Mouse (Mus musculus) midbrain, embryonic 12.5 days (tissue): ENCODE data around the gene Zfp3. TPM values are rescaled to one million over a fixed set of nuclear protein-coding genes. Genes with fewer than 3 reads are reported as not detected.

Source experiments
- ATAC-seq: fragments of 200-750 bp; cut with Nextera tagmentation; 2 replicates; pipeline ENCODE4 v1.8.0; 2017; ENCODE audit warnings: low read depth, moderate TSS enrichment, moderate library complexity; ENCODE audit not compliant: low FRiP score
- H3K27ac ChIP-seq: fragments of 300-500 bp; sonication (generic); replicated peaks from 2 replicates; pipeline ENCODE4 v1.5.1; 2016; ENCODE audit warnings: mild to moderate bottlenecking
- H3K27me3 ChIP-seq: fragments of 300-500 bp; sonication (generic); 2 replicates; pipeline ENCODE4 v1.6.1; 2016; ENCODE audit warnings: mild to moderate bottlenecking
- H3K36me3 ChIP-seq: fragments of 300-500 bp; sonication (generic); 2 replicates; pipeline ENCODE4 v1.6.1; 2016
- H3K4me1 ChIP-seq: fragments of 300-500 bp; sonication (generic); 2 replicates; pipeline ENCODE4 v1.6.1; 2016
- H3K4me2 ChIP-seq: fragments of 300-500 bp; sonication (generic); replicated peaks from 2 replicates; pipeline ENCODE4 v1.6.1; 2016; ENCODE audit warnings: mild to moderate bottlenecking, moderate library complexity
- H3K4me3 ChIP-seq: fragments of 300-500 bp; sonication (generic); 2 replicates; pipeline ENCODE4 v1.5.1; 2016; ENCODE audit warnings: mild to moderate bottlenecking
- H3K9ac ChIP-seq: fragments of 300-500 bp; sonication (generic); replicated peaks from 2 replicates; pipeline ENCODE4 v1.6.1; 2016; ENCODE audit warnings: mild to moderate bottlenecking, moderate library complexity
- H3K9me3 ChIP-seq: fragments of 300-500 bp; sonication (generic); 2 replicates; pipeline ENCODE4 v1.6.1; 2016; ENCODE audit warnings: mild to moderate bottlenecking
- WGBS: fragments of 180-500 bp; shearing (Covaris S2); methylation state at CpG from one replicate; pipeline ENCODE4 v1.1.7; 2016; 5-methylcytosine and 5-hydroxymethylcytosine counted together
- polyA plus RNA-seq: library from polyadenylated mRNA; unstranded; fragments of >200 nt; fragmentation: Nextera tagmentation; extraction: Ambion mirVana; gene quantifications from 2 replicates; pipeline ENCODE4 v1.2.1, GENCODE M21; 2016

The Zfp3 gene
- polyA plus RNA-seq, 1 experiment from 2014 or later, result 11.7 TPM

DNA sequence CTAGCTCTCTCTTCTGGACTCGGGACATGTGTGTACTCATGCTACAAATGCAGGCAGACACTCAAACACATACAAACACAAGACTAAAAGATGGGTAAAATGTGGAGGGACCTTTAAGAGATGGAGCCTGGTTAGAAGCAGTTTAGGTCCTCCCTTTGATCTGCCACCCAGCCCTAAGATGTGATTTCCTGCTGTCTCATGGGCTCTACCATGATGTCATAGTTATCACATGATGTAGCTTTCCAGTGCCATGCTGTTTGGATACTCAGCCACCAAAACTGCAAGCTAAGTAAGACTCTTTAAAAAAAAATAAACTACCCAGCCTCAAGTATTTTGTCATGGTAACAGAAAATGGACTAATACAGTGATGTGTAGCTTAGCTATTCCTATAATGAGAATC lies 28.4 kb downstream of the Zfp3 start:
- no peak overlapping the region for H3K4me3 ChIP-seq
- H3K4me1 ChIP-seq, result no peaks in the 10 kb centered on the region
- no peak overlapping the region for H3K27ac ChIP-seq
- no peak overlapping the region for H3K9ac ChIP-seq
- H3K4me2 ChIP-seq, result no peak overlapping the region
- H3K27me3 ChIP-seq, result no peaks in the 10 kb centered on the region
- no peaks in the 10 kb centered on the region for H3K9me3 ChIP-seq
- WGBS, result 96% methylated on average over 1 of the region's 1 CpGs
- ATAC-seq, result no peak
- H3K36me3 ChIP-seq, result no peaks in the 10 kb centered on the region

DNA sequence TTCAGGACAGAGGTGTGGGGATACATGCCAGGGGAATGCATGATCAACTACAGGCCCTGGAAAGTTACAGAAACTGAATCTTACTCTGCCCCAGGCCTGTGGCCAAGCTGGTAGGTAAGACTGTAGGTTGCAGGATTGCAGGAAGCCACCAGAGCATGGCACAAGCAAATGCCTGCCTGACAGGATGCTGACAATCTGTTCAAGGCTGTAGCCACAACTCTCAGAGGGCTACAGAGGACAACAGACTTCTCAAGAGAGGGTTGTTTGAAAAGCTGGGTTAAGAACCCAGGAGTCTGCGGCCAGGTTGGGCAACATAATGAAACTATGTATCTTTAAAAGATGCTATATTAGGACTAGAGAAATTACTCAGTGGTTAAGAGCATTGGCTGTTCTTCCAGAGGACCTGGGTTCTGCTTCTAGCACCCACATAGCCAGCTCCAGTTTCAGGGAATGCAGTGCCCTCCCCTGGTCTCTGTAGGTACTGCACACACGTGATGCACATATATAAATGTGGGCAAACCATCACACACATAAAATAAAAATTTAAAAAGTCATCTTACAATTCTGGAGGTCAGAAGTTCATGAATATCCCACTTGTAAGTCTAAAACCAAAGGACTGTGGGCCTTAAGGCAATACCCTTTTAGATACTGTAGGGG lies 38.3 kb downstream of the Zfp3 start:
- Histone ChIP-seq H3K4me2 (no peak overlapping the region), H3K4me1 (no peaks in the 10 kb centered on the region), H3K4me3 (no peak overlapping the region), H3K9ac (no peak overlapping the region), H3K9me3 (no peaks in the 10 kb centered on the region), H3K27ac (no peak overlapping the region), H3K27me3 (no peaks in the 10 kb centered on the region), H3K36me3 (no peaks in the 10 kb centered on the region)
- ATAC-seq, result no peak
- 91% methylated on average over 2 of the region's 2 CpGs for WGBS

DNA sequence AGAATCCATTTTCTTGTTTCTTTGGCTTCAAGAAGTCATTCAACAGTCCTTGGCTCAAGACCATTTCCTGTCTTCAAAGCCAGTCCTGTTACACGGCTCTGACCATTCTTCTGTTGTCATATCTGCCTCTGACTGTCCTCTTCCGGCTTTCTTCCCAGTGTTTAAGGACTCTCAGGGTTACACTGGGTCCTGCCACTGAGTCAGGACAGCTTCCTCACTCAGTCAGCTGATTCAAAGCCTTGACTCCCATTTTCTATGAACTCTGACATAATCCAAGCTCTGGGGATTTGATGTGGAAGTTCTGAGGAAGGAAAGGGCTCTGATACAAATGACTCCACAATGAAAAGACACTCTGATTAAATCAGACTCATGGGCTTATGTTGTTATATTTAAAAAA lies 38.9 kb downstream of the Zfp3 start:
- Histone ChIP-seq H3K36me3 (no peaks in the 10 kb centered on the region), H3K4me3 (no peak overlapping the region), H3K4me1 (no peaks in the 10 kb centered on the region), H3K9ac (no peak overlapping the region), H3K27me3 (no peaks in the 10 kb centered on the region), H3K4me2 (no peak overlapping the region), H3K27ac (no peak overlapping the region), H3K9me3 (no peaks in the 10 kb centered on the region)
- ATAC-seq, result no peak
- 87% methylated on average over 2 of the region's 2 CpGs for WGBS

DNA sequence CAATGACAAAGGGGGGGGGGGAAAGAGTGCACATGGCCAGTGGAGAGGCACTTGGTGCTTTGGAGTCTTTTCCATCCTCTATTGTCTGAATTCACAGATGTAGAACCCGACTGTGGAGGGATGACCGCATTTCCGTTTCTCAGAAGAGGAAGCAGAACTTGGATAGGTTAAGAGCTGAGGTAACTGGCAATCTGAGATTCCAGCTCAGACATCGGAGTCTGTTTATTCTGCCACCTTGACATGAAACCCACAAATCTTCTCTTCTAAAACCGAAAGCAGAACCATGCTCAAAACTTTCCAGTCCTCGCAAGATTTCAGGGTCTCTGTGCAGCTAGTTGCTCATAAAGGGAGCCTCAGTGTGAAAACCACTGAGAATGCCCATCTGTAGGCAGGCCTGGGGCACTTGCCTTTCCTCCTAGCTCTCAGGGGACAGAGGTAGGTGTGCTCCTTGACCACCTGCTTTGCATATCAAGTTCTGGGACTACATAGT lies 39.7 kb downstream of the Zfp3 start:
- Histone ChIP-seq H3K27me3 (no peaks in the 10 kb centered on the region), H3K4me3 (no peak overlapping the region), H3K4me2 (no peak overlapping the region), H3K36me3 (no peaks in the 10 kb centered on the region), H3K27ac (no peak overlapping the region), H3K9ac (no peak overlapping the region), H3K4me1 (no peaks in the 10 kb centered on the region), H3K9me3 (no peaks in the 10 kb centered on the region)
- WGBS, result 85% methylated on average over 6 of the region's 6 CpGs
- ATAC-seq, result no peak

DNA sequence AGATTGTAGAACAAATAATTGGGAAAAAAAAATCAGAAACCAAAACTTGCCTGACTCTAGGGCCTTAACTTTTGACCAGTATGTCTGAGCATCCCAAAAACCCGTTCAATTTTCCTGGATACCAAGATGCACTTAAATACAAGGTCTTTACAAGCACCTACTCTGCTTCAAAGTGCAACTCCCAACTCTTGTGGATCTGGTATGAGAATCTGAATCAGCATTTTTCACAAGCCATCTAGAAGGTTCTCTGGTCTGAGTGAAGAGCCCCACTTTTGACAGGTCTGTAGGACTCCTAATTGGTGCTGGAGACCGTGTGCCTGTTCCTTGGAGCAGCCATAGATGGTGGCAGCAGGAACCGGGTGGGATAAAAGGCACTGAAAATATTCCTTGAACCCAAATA lies 40.4 kb downstream of the Zfp3 start:
- Histone ChIP-seq H3K27me3 (no peaks in the 10 kb centered on the region), H3K9me3 (no peaks in the 10 kb centered on the region), H3K36me3 (no peaks in the 10 kb centered on the region), H3K4me1 (no peaks in the 10 kb centered on the region), H3K4me2 (no peak overlapping the region), H3K4me3 (no peak overlapping the region), H3K9ac (no peak overlapping the region), H3K27ac (no peak overlapping the region)
- no peak for ATAC-seq
- 88% methylated on average over 3 of the region's 3 CpGs for WGBS

DNA sequence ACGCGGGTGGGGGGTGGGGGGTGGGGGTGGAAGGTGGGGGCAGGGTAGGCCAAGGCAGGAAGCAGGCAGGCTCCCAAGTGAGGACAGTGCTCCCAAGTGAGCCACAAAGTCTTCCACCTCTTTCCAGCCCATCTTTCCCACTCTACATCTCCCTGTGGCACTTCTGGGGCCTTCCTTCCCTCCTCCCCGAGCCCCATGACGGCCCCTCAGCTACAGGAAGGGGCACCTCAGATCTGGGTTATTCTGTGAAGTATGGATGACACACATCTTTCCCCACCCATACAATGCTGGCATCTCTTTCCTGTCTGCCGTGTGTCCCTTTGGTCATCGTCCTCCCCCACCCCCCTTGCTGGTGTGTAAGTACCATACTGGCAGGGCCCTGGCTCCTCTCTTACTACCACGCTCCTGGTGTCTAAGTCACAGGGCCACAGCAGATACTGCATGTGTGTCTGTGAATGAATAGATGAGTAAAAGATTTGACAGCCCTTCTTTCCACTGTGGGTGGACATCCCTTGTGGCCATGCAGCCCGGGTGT lies 41.7 kb downstream of the Zfp3 start:
- no peak overlapping the region for H3K27ac ChIP-seq
- H3K9ac ChIP-seq, result no peak overlapping the region
- H3K4me3 ChIP-seq, result no peak overlapping the region
- 81% methylated on average over 7 of the region's 8 CpGs for WGBS
- H3K9me3 ChIP-seq, result no peaks in the 10 kb centered on the region
- H3K36me3 ChIP-seq, result no peaks in the 10 kb centered on the region
- ATAC-seq, result no peak
- no peak overlapping the region for H3K4me2 ChIP-seq
- H3K4me1 ChIP-seq, result no peaks in the 10 kb centered on the region
- no peaks in the 10 kb centered on the region for H3K27me3 ChIP-seq

DNA sequence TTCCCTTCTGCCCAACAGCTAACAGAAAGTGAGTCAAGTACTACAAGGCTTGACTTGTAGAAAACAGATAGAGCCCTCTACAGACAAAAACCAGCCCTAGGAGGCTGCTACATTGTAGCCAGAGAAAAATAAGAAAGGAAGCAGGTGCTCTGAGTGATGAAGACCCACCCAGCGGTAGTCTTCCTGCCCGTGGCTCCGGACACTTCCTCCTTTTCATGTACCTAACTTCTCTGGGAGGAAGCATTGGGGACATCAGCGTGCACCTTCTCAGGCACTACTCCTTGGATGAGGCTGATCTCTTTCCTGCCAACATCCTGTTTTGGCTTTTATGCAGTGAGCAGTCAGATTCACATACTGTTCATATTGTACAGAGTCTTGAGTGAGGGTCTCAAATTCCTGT lies 42.7 kb downstream of the Zfp3 start:
- no peak for ATAC-seq

DNA sequence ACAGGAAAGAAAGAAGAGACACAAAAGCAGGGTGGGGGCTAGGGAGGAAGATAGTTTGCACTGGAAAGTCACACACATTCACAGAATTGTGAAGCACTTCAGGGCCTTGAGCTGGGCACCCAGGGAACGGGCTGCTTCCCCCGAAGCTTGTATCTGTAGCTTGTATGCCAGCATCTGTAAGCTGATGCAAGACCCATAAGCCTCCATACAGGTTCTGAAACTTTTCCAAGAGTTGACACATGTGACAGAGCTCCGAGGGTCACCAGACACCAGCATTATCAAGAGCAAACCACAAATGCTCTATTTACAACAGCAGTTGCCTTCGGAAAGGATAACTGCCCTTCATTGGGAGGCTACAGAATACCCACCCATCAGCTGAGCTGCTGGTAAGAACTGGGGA lies 43.6 kb downstream of the Zfp3 start:
- H3K4me3 ChIP-seq, result no peak overlapping the region
- 86% methylated on average over 4 of the region's 4 CpGs for WGBS
- no peak for ATAC-seq

More for the DNA sequence above, 42.7 kb downstream of the Zfp3 start:
- Histone ChIP-seq H3K9ac (no peak overlapping the region), H3K27ac (no peak overlapping the region), H3K36me3 (no peaks in the 10 kb centered on the region), H3K4me2 (no peak overlapping the region), H3K9me3 (no peaks in the 10 kb centered on the region), H3K4me1 (no peaks in the 10 kb centered on the region), H3K4me3 (no peak overlapping the region), H3K27me3 (no peaks in the 10 kb centered on the region)
- WGBS, result 94% methylated on average over 4 of the region's 4 CpGs

DNA sequence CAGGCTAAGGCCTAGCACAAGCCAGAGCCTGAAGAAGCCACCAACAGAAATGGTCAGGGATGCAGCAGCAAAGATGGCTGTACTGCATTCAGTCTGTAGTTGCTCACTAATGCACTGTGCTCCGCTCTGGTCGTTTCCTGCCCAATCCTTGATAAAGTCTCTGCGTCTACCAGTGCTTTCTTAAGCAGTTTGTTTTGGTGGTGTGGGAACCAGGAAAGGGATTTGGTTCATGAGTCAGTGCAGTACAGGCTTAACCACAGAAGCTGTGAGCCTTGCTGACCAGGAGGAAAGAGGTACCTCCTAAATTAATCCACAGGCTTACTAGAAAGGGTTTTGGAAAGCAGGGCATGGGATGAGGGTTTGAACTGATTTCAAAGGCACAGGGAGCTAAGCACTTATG lies 44.1 kb downstream of the Zfp3 start:
- ATAC-seq, result no peak
- no peak overlapping the region for H3K27ac ChIP-seq
- no peak overlapping the region for H3K9ac ChIP-seq
- no peaks in the 10 kb centered on the region for H3K36me3 ChIP-seq
- 79% methylated on average over 3 of the region's 3 CpGs for WGBS
- H3K4me1 ChIP-seq, result no peaks in the 10 kb centered on the region
- no peak overlapping the region for H3K4me3 ChIP-seq
- no peaks in the 10 kb centered on the region; the same call in 1 of the 2 replicates for H3K27me3 ChIP-seq
- H3K9me3 ChIP-seq, result no peaks in the 10 kb centered on the region
- H3K4me2 ChIP-seq, result no peak overlapping the region

More for the DNA sequence above, 43.6 kb downstream of the Zfp3 start:
- H3K9me3 ChIP-seq, result no peaks in the 10 kb centered on the region
- no peak overlapping the region for H3K27ac ChIP-seq
- H3K27me3 ChIP-seq, result no peaks in the 10 kb centered on the region; the same call in 1 of the 2 replicates
- H3K9ac ChIP-seq, result no peak overlapping the region
- H3K4me1 ChIP-seq, result no peaks in the 10 kb centered on the region
- H3K4me2 ChIP-seq, result no peak overlapping the region
- H3K36me3 ChIP-seq, result no peaks in the 10 kb centered on the region

DNA sequence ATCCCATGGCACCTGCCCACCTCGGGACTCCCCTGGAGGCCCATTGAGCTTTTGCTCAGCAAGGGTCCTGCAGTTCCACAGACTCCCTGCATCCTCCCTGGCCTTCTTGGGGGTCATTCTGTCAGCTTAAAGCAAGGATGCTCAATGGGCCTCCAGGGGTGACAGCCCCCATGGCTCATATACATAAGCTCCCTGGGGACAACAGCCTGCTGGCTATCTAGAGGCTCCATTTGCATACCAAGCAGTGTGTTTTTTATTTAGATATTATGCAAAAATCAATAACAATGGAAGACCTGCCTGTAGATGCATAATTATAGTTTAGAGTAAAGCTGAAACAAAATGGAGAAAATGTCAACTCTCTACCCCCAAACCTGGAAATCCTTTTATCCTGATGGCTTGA lies 45.0 kb downstream of the Zfp3 start:
- no peak for ATAC-seq
- Histone ChIP-seq H3K27me3 (no peaks in the 10 kb centered on the region; the same call in 1 of the 2 replicates), H3K4me1 (no peaks in the 10 kb centered on the region), H3K27ac (no peak overlapping the region), H3K9me3 (no peaks in the 10 kb centered on the region), H3K4me3 (no peak overlapping the region), H3K4me2 (no peak overlapping the region), H3K9ac (no peak overlapping the region), H3K36me3 (no peaks in the 10 kb centered on the region)
- WGBS, result 28% methylated on average over 1 of the region's 1 CpGs

DNA sequence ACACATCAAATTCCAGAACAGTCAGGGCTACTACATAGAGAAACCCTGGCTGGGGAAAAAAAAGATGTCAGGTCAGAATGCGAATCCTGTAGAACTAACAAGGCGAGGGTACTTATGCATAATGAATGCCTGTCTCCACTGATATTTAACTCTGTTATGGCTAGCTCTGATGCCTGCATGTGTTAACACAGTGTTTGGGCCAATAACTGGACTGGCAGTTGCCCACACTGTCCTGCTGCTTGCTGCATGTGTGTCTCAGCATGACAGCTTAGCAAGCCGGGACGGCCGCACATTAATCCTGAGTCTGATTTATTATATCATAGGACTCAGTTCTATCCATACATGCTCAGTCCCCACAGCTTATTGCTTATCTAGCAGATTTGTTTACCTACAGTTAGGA lies 47.0 kb downstream of the Zfp3 start:
- H3K9ac ChIP-seq, result no peak overlapping the region
- H3K36me3 ChIP-seq, result no peaks in the 10 kb centered on the region
- H3K27ac ChIP-seq, result no peak overlapping the region
- H3K9me3 ChIP-seq, result no peaks in the 10 kb centered on the region
- no peak overlapping the region for H3K4me3 ChIP-seq
- WGBS, result 76% methylated on average over 5 of the region's 5 CpGs
- ATAC-seq, result no peak
- H3K4me1 ChIP-seq, result no peaks in the 10 kb centered on the region
- H3K4me2 ChIP-seq, result no peak overlapping the region
- H3K27me3 ChIP-seq, result no peaks in the 10 kb centered on the region; the same call in 1 of the 2 replicates

DNA sequence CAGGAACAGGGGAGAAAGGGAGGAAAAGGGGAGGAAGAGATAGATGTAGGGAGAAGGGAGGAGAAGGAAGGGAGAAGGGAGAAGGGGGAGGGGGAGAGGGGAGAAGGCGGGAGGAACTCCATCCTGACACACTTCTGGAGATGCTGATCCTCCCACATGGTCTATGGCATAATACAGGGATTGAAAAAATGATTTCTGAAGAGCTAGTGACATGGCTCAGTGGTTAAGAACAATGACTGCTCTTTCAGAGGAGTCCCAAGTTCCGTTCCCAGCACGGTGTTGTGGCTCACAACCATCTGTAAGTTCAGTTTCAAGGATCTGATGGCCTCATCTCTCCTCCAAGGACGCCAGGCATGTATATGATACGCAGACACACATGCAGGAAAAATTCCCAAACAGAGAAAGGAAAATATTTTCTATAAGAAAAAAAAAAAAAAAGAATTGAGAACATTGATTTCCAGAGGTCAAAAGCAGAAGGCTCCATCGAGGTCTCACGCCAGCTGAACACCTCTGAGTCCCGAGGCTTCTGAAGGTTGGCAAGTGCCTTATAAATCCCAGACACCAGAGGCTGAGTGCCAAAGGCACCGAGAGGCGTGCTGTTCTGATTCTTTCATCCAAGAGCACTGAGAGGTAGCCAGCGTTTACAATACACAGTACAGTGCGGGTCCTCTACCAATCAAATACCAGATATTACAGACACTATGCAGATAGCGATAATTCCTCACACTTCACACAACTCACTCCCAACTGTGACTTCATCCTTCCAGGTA lies 47.6 kb downstream of the Zfp3 start:
- H3K27me3 ChIP-seq, result no peaks in the 10 kb centered on the region; the same call in 1 of the 2 replicates
- no peak overlapping the region for H3K9ac ChIP-seq
- H3K4me1 ChIP-seq, result no peaks in the 10 kb centered on the region
- H3K36me3 ChIP-seq, result no peaks in the 10 kb centered on the region
- H3K9me3 ChIP-seq, result no peaks in the 10 kb centered on the region
- H3K4me3 ChIP-seq, result no peak overlapping the region
- H3K4me2 ChIP-seq, result no peak overlapping the region
- 72% methylated on average over 13 of the region's 13 CpGs for WGBS
- ATAC-seq, result no peak
- H3K27ac ChIP-seq, result no peak overlapping the region
